Mouse (Mus musculus) ES-Bruce4 (cell line): Measurements from ENCODE around the gene Fsip2. TPM values are rescaled to one million over a fixed set of nuclear protein-coding genes. Genes with fewer than 3 reads are reported as not detected.

Source experiments
- H3K27ac ChIP-seq: 2 replicates; pipeline ENCODE4 v1.5.1; 2012; ENCODE audit warnings: low read length, inconsistent platforms; ENCODE audit not compliant: insufficient read depth
- H3K27me3 ChIP-seq: 2 replicates; pipeline ENCODE4 v1.6.1; 2012; ENCODE audit warnings: mild to moderate bottlenecking, low read length, inconsistent platforms; ENCODE audit not compliant: control insufficient read depth, poor library complexity, insufficient read depth, severe bottlenecking
- H3K36me3 ChIP-seq: 2 replicates; pipeline ENCODE4 v1.6.1; 2012; ENCODE audit warnings: inconsistent platforms, mild to moderate bottlenecking, low read length, moderate library complexity; ENCODE audit not compliant: control insufficient read depth, poor library complexity, insufficient read depth, severe bottlenecking
- H3K4me1 ChIP-seq: one replicate; pipeline ENCODE4 v1.8.1; 2011; ENCODE audit warnings: low read length; ENCODE audit not compliant: control insufficient read depth, insufficient read depth
- H3K4me3 ChIP-seq: 2 replicates; pipeline ENCODE4 v1.5.1; 2011; ENCODE audit warnings: low read depth, mild to moderate bottlenecking, low read length
- H3K9ac ChIP-seq: 2 replicates; pipeline ENCODE4 v1.6.1; 2012; ENCODE audit warnings: low read depth, mild to moderate bottlenecking, inconsistent platforms; ENCODE audit not compliant: poor library complexity, severe bottlenecking
- H3K9me3 ChIP-seq: replicated peaks from 2 replicates; pipeline ENCODE4 v1.6.1; 2012; ENCODE audit warnings: mild to moderate bottlenecking, low read length, inconsistent platforms; ENCODE audit not compliant: control insufficient read depth, poor library complexity, insufficient read depth, severe bottlenecking
- CTCF ChIP-seq: IDR thresholded peaks from one replicate; pipeline ENCODE4 v1.8.1; 2011; ENCODE audit warnings: low read depth, low read length
- EP300 ChIP-seq: IDR thresholded peaks from 2 replicates; pipeline ENCODE4 v1.6.1; 2011; ENCODE audit warnings: low read depth, low read length; ENCODE audit not compliant: insufficient read depth
- POLR2A ChIP-seq: IDR thresholded peaks from one replicate; pipeline ENCODE4 v1.8.1; 2011; ENCODE audit warnings: low read length; ENCODE audit not compliant: insufficient read depth
- polyA plus RNA-seq: library from polyadenylated mRNA; stranded (reverse); fragments of >200 nt; gene quantifications from 2 replicates; pipeline ENCODE4 v1.2.4, GENCODE M21; 2011; ENCODE audit warnings: low read depth; ENCODE audit not compliant: missing spikeins, insufficient read depth, insufficient read length

The Fsip2 gene
- not detected in 2 replicates for polyA plus RNA-seq

DNA sequence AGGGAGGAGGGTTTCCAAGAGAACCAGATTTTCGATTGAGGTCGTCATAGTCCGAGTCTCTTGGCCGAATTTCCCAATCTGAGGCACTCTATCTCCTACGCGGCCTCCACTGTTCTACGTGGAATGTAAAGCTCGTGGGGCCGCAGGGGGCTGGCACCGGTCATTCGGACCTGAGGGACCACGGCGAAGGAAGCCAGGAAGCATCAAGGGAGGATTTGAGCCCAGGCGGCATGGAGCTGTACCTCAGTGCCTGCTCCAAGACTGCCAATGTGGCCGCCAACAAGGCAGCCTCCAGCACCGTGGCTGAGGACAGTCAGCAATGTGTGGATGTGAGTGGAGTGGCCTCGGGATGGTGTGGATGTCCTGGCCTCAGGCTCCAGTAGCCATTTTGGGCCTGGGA lies at the start of gene Fsip2:
Fsip2 (plus strand) TSS at position 163 of the 400 bp plus-strand sequence.
- no peaks in the 10 kb centered on the region for H3K36me3 ChIP-seq
- no peak within 1 kb of the TSS for H3K4me3 ChIP-seq
- no peak for TF ChIP-seq CTCF
- TF ChIP-seq EP300 = no peak
- no peak for TF ChIP-seq POLR2A
- no peaks in the 10 kb centered on the region for H3K27me3 ChIP-seq
- H3K27ac ChIP-seq = no peak within 1 kb of the TSS
- H3K9me3 ChIP-seq = no peaks in the 10 kb centered on the region
- no peaks in the 10 kb centered on the region for H3K4me1 ChIP-seq
- no peak within 1 kb of the TSS for H3K9ac ChIP-seq

DNA sequence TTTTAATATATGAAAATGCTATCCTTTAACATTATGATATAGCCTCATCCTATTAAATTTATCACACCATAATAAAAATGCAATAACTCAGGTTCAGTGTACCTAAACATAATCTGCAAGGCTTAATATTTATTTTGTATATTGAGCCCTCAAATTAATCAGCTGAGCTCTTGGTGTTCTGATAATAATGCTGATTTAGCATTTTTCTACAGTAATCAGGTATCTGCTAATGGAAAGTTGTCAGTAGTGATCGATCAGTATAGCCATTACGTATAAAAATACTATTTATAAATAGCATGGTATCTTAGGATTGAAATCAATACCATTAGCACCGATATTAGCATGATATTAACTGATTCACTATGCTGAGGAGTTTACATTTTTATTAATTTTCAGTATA lies 20.0 kb downstream of the Fsip2 start:
- Histone ChIP-seq H3K36me3 (no peaks in the 10 kb centered on the region), H3K9ac (no peak overlapping the region), H3K4me3 (no peak overlapping the region), H3K9me3 (no peaks in the 10 kb centered on the region), H3K27me3 (no peaks in the 10 kb centered on the region), H3K4me1 (no peaks in the 10 kb centered on the region), H3K27ac (no peak overlapping the region)
- TF ChIP-seq EP300 = no peak

DNA sequence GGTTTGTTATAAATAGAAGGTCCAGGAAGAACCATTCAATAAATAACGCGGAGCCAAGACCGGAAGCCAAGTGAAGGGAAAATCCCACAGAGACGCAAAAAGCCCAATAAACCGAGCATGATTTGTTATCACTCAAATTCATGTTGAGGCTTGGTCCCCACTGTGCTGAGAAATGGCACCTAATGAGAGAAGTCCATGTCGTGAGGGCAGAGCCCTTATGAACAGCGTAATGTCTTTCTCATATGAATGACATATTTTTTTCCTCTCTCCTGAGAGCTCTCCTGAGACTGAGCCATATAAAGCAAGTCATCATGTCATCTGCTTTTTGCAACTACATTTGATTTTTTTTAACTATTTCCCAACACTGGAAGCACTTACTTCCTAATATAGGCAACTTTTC lies 82.4 kb downstream of the Fsip2 start:
- no peak overlapping the region for H3K9ac ChIP-seq
- no peaks in the 10 kb centered on the region for H3K27me3 ChIP-seq
- no peaks in the 10 kb centered on the region for H3K4me1 ChIP-seq
- H3K27ac ChIP-seq = no peak overlapping the region
- no peaks in the 10 kb centered on the region for H3K9me3 ChIP-seq
- no peaks in the 10 kb centered on the region for H3K36me3 ChIP-seq
- no peak overlapping the region for H3K4me3 ChIP-seq
- TF ChIP-seq CTCF = no peak
- TF ChIP-seq POLR2A = no peak
- no peak for TF ChIP-seq EP300

DNA sequence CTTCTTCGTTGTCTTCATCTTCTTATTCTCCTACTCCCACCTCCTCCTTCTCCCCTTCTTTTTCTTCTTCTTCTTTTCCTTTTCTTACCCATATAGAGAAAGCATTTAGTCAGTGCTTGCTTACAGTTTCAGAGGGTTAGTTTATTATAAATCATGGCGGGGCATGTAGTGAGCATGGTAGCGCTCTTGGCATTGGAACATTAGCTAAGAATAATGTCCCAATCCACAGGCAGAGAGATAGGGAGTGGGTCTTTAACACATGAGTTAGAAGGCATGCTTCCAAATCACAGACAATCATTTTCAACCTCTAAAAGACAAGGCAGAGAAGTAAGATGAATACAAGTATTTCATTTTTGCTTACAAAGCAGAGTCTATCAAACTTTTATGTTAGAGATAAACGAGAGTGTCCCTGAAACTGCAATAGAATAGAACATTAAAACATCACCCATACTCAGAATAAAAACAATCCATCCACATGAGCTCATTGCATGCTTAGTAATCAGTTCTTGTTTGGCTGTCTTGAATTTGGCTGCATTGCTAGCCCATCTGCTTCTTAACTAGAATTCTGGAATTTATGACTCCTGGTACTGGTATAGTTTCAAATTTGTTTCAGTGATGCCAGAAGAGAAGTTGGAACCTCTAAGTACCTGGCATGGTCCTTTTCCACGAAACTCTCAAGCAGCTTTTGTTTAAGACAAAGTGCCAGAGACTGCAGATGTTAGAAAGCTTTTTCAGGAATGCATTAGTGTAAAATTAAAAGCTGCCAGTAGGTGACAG lies 109.7 kb downstream of the Fsip2 start:
- TF ChIP-seq POLR2A (no peak), EP300 (no peak), CTCF (no peak)
- Histone ChIP-seq H3K36me3 (no peaks in the 10 kb centered on the region), H3K4me1 (no peaks in the 10 kb centered on the region), H3K9me3 (no peaks in the 10 kb centered on the region), H3K27me3 (no peaks in the 10 kb centered on the region), H3K9ac (no peak overlapping the region), H3K27ac (no peak overlapping the region), H3K4me3 (no peak overlapping the region)
